Mouse (Mus musculus): ENCODE results near the gene Snx25. TPM values are rescaled to one million over a fixed set of nuclear protein-coding genes. Genes with fewer than 3 reads are reported as not detected.
"Not testable (repeated sequence)": the region's sequence is repeated elsewhere in the genome, so short reads cannot be mapped to it uniquely, and the experiment has no call there.

Gene Snx25
- polyA plus RNA-seq, 1 experiment from 2014 or later: 3.0 TPM

- Histone ChIP-seq H3K36me3 (ENCODE audit: control insufficient read depth, insufficient read depth) (no peaks in the 10 kb centered on the region), H3K9me3 (replicated peaks; ENCODE audit: control insufficient read depth, low read length) (no peaks in the 10 kb centered on the region), H3K27ac (ENCODE audit: low read length) (no peak overlapping the region), H3K9ac (ENCODE audit: low read depth, low read length) (no peak overlapping the region), H3K27me3 (ENCODE audit: control insufficient read depth, insufficient read depth, low read depth, low read length) (no peaks in the 10 kb centered on the region), H3K4me3 (ENCODE audit: low read depth, low read length) (no peak overlapping the region), H3K4me2 (ENCODE audit: low read depth, low read length) (no peak overlapping the region), H3K4me1 (ENCODE audit: control insufficient read depth, low read depth, low read length) (no peaks in the 10 kb centered on the region)
- 76% methylated on average over 3 of the region's 3 CpGs for WGBS (ENCODE audit: insufficient replicate concordance)
- no peak for ATAC-seq (ENCODE audit: low read depth)
These were observed 34.8 kb downstream of the Snx25 start for GRCm38 (mm10) chr8:46117172-46117571.

- not testable (repeated sequence) for ATAC-seq (ENCODE audit: low read depth); H3K27ac ChIP-seq (ENCODE audit: low read length); H3K4me2 ChIP-seq (ENCODE audit: low read depth, low read length); H3K9me3 ChIP-seq (replicated peaks; ENCODE audit: control insufficient read depth, low read length); H3K27me3 ChIP-seq (ENCODE audit: control insufficient read depth, insufficient read depth, low read depth, low read length); H3K4me3 ChIP-seq (ENCODE audit: low read depth, low read length); H3K9ac ChIP-seq (ENCODE audit: low read depth, low read length); H3K4me1 ChIP-seq (ENCODE audit: control insufficient read depth, low read depth, low read length); H3K36me3 ChIP-seq (ENCODE audit: control insufficient read depth, insufficient read depth)
These were observed 38.4 kb downstream of the Snx25 start for GRCm38 (mm10) chr8:46113421-46114170.

GRCm38 (mm10) chr8:46107690-46108089, 44.3 kb downstream of the Snx25 start:
- Histone ChIP-seq H3K36me3 (ENCODE audit: control insufficient read depth, insufficient read depth) (no peaks in the 10 kb centered on the region), H3K4me2 (ENCODE audit: low read depth, low read length) (no peak overlapping the region), H3K27me3 (ENCODE audit: control insufficient read depth, insufficient read depth, low read depth, low read length) (no peaks in the 10 kb centered on the region), H3K9ac (ENCODE audit: low read depth, low read length) (no peak overlapping the region), H3K4me1 (ENCODE audit: control insufficient read depth, low read depth, low read length) (no peaks in the 10 kb centered on the region), H3K9me3 (replicated peaks; ENCODE audit: control insufficient read depth, low read length) (no peaks in the 10 kb centered on the region), H3K27ac (ENCODE audit: low read length) (no peak overlapping the region), H3K4me3 (ENCODE audit: low read depth, low read length) (no peak overlapping the region)
- ATAC-seq (ENCODE audit: low read depth): no peak

GRCm38 (mm10) chr8:46103434-46103833, 48.5 kb downstream of the Snx25 start:
- Histone ChIP-seq H3K36me3 (ENCODE audit: control insufficient read depth, insufficient read depth) (peaks cover 4% of the 10 kb centered on the region; the same call in 1 of the 2 replicates), H3K4me1 (ENCODE audit: control insufficient read depth, low read depth, low read length) (no peaks in the 10 kb centered on the region), H3K27me3 (ENCODE audit: control insufficient read depth, insufficient read depth, low read depth, low read length) (no peaks in the 10 kb centered on the region), H3K27ac (ENCODE audit: low read length) (no peak overlapping the region), H3K4me3 (ENCODE audit: low read depth, low read length) (no peak overlapping the region), H3K9ac (ENCODE audit: low read depth, low read length) (no peak overlapping the region), H3K9me3 (replicated peaks; ENCODE audit: control insufficient read depth, low read length) (no peaks in the 10 kb centered on the region), H3K4me2 (ENCODE audit: low read depth, low read length) (no peak overlapping the region)
- WGBS (ENCODE audit: insufficient replicate concordance): 85% methylated on average over 11 of the region's 11 CpGs
- no peak for ATAC-seq (ENCODE audit: low read depth)

GRCm38 (mm10) chr8:46092667-46093360, 59.1 kb downstream of the Snx25 start:
- Histone ChIP-seq H3K4me1 (ENCODE audit: control insufficient read depth, low read depth, low read length) (no peaks in the 10 kb centered on the region), H3K27me3 (ENCODE audit: control insufficient read depth, insufficient read depth, low read depth, low read length) (no peaks in the 10 kb centered on the region), H3K9me3 (replicated peaks; ENCODE audit: control insufficient read depth, low read length) (no peaks in the 10 kb centered on the region), H3K9ac (ENCODE audit: low read depth, low read length) (no peak overlapping the region), H3K27ac (ENCODE audit: low read length) (no peak overlapping the region), H3K4me3 (ENCODE audit: low read depth, low read length) (no peak overlapping the region), H3K4me2 (ENCODE audit: low read depth, low read length) (no peak overlapping the region), H3K36me3 (ENCODE audit: control insufficient read depth, insufficient read depth) (no peaks in the 10 kb centered on the region)
- no peak for ATAC-seq (ENCODE audit: low read depth)
- WGBS (ENCODE audit: insufficient replicate concordance): 64% methylated on average over 6 of the region's 6 CpGs

GRCm38 (mm10) chr8:46083141-46083540, 68.8 kb downstream of the Snx25 start:
- H3K9me3 ChIP-seq (replicated peaks; ENCODE audit: control insufficient read depth, low read length): no peaks in the 10 kb centered on the region
- no peaks in the 10 kb centered on the region for H3K36me3 ChIP-seq (ENCODE audit: control insufficient read depth, insufficient read depth)
- WGBS (ENCODE audit: insufficient replicate concordance): 61% methylated on average over 5 of the region's 5 CpGs
- no peak overlapping the region for H3K9ac ChIP-seq (ENCODE audit: low read depth, low read length)
- no peaks in the 10 kb centered on the region for H3K27me3 ChIP-seq (ENCODE audit: control insufficient read depth, insufficient read depth, low read depth, low read length)
- H3K4me1 ChIP-seq (ENCODE audit: control insufficient read depth, low read depth, low read length): no peaks in the 10 kb centered on the region
- H3K4me2 ChIP-seq (ENCODE audit: low read depth, low read length): no peak overlapping the region
- no peak for ATAC-seq (ENCODE audit: low read depth)
- no peak overlapping the region for H3K4me3 ChIP-seq (ENCODE audit: low read depth, low read length)
- H3K27ac ChIP-seq (ENCODE audit: low read length): no peak overlapping the region

GRCm38 (mm10) chr8:46081030-46081429, 70.9 kb downstream of the Snx25 start:
- Histone ChIP-seq H3K9ac (ENCODE audit: low read depth, low read length) (no peak overlapping the region), H3K4me3 (ENCODE audit: low read depth, low read length) (no peak overlapping the region), H3K4me1 (ENCODE audit: control insufficient read depth, low read depth, low read length) (no peaks in the 10 kb centered on the region), H3K9me3 (replicated peaks; ENCODE audit: control insufficient read depth, low read length) (no peaks in the 10 kb centered on the region), H3K4me2 (ENCODE audit: low read depth, low read length) (no peak overlapping the region), H3K27me3 (ENCODE audit: control insufficient read depth, insufficient read depth, low read depth, low read length) (no peaks in the 10 kb centered on the region), H3K27ac (ENCODE audit: low read length) (no peak overlapping the region), H3K36me3 (ENCODE audit: control insufficient read depth, insufficient read depth) (no peaks in the 10 kb centered on the region)
- WGBS (ENCODE audit: insufficient replicate concordance): 78% methylated on average over 2 of the region's 2 CpGs
- no peak for ATAC-seq (ENCODE audit: low read depth)

- ATAC-seq (ENCODE audit: low read depth): no peak
- Histone ChIP-seq H3K4me3 (ENCODE audit: low read depth, low read length) (no peak overlapping the region), H3K36me3 (ENCODE audit: control insufficient read depth, insufficient read depth) (no peaks in the 10 kb centered on the region), H3K27ac (ENCODE audit: low read length) (no peak overlapping the region), H3K4me2 (ENCODE audit: low read depth, low read length) (no peak overlapping the region), H3K9ac (ENCODE audit: low read depth, low read length) (no peak overlapping the region), H3K4me1 (ENCODE audit: control insufficient read depth, low read depth, low read length) (no peaks in the 10 kb centered on the region), H3K9me3 (replicated peaks; ENCODE audit: control insufficient read depth, low read length) (no peaks in the 10 kb centered on the region), H3K27me3 (ENCODE audit: control insufficient read depth, insufficient read depth, low read depth, low read length) (no peaks in the 10 kb centered on the region)
- WGBS (ENCODE audit: insufficient replicate concordance): 61% methylated on average over 6 of the region's 6 CpGs
These were observed 73.1 kb downstream of the Snx25 start for GRCm38 (mm10) chr8:46078866-46079265.

- Histone ChIP-seq H3K4me2 (ENCODE audit: low read depth, low read length) (no peak overlapping the region), H3K4me3 (ENCODE audit: low read depth, low read length) (no peak overlapping the region), H3K36me3 (ENCODE audit: control insufficient read depth, insufficient read depth) (no peaks in the 10 kb centered on the region), H3K27ac (ENCODE audit: low read length) (no peak overlapping the region), H3K9me3 (replicated peaks; ENCODE audit: control insufficient read depth, low read length) (no peaks in the 10 kb centered on the region), H3K4me1 (ENCODE audit: control insufficient read depth, low read depth, low read length) (no peaks in the 10 kb centered on the region), H3K9ac (ENCODE audit: low read depth, low read length) (no peak overlapping the region), H3K27me3 (ENCODE audit: control insufficient read depth, insufficient read depth, low read depth, low read length) (no peaks in the 10 kb centered on the region)
- WGBS (ENCODE audit: insufficient replicate concordance): 66% methylated on average over 5 of the region's 5 CpGs
- no peak for ATAC-seq (ENCODE audit: low read depth)
These were observed 76.7 kb downstream of the Snx25 start for GRCm38 (mm10) chr8:46075223-46075622.
